9 mouse cellular contexts compared by ENCODE assay signal in the genomic region with DNA sequence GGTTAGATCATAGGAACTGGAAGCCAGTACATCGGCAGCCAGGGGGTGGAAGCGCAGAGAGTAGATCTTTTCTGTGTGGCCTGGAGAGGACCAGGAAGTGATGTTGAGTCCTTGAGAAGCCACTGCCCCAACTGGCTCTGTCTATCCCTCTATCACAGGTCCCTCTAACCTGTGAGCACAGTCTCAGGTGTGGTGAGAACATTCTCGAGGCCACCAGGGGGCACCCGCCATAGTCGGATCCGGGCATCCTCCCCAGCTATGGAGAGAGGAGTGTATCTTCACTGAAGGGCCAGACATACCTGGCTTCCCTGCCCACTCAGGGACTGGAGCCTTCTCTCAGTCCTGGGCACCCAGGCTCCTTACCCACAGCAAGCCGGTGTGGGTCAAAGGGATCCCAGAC. TPM values are rescaled to one million over a fixed set of nuclear protein-coding genes. Genes with fewer than 3 reads are reported as not detected.
DNase-seq lines count a peak whose midpoint lies in the region; ATAC-seq lines count a peak whose summit lies in the region.
"Had no signal": no experiment of that assay in that cellular context is flagged by ENCODE, and none has a peak within 500 bp of the region (broad histone marks: within the 10 kb centered on the region; RNA-seq: fewer than 3 reads in every experiment).

No protein-coding gene starts in this region.

- no peaks in the 10 kb centered on the region for H3K27me3 ChIP-seq in midbrain, embryonic 13.5 days
- H3K27me3 ChIP-seq in midbrain, embryonic 16.5 days (ENCODE audit: control insufficient read depth, insufficient read depth, low read depth, low read length): no peaks in the 10 kb centered on the region
- no peaks in the 10 kb centered on the region for H3K27me3 ChIP-seq in embryonic facial prominence, embryonic 10.5 days (replicated peaks; ENCODE audit: low read depth, poor library complexity, severe bottlenecking)
- H3K27me3 ChIP-seq in kidney, embryonic 15.5 days: no peaks in the 10 kb centered on the region
- H3K27me3 ChIP-seq in midbrain, embryonic 14.5 days (ENCODE audit: control insufficient read depth, insufficient read depth, low read length): no peaks in the 10 kb centered on the region
- H3K27me3 ChIP-seq: embryonic facial prominence, embryonic 15.5 days; stomach, embryonic 15.5 days had no signal

- peak; percentile 71 for DNase-seq in embryonic facial prominence, embryonic 10.5 days (ENCODE audit: low spot score)
- DNase-seq in midbrain, embryonic 14.5 days: peak; percentile 49
- no peak for DNase-seq in adrenal gland, adult 8-10 months
- DNase-seq in right cerebral cortex, adult 18-20 months: no peak

- H3K36me3 ChIP-seq in midbrain, embryonic 13.5 days: peaks cover 45% of the 10 kb centered on the region
- H3K36me3 ChIP-seq in midbrain, embryonic 16.5 days (ENCODE audit: control insufficient read depth, insufficient read depth, low read length): peaks cover 5% of the 10 kb centered on the region
- H3K36me3 ChIP-seq in embryonic facial prominence, embryonic 10.5 days (replicated peaks): peaks cover 30% of the 10 kb centered on the region
- H3K36me3 ChIP-seq in kidney, embryonic 15.5 days: peaks cover 37% of the 10 kb centered on the region
- H3K36me3 ChIP-seq in midbrain, embryonic 14.5 days (ENCODE audit: control insufficient read depth, insufficient read depth, low read length): peaks cover 32% of the 10 kb centered on the region

- H3K9me3 ChIP-seq in midbrain, embryonic 13.5 days: no peaks in the 10 kb centered on the region
- no peaks in the 10 kb centered on the region for H3K9me3 ChIP-seq in midbrain, embryonic 16.5 days (replicated peaks; ENCODE audit: control insufficient read depth, low read length, poor library complexity, severe bottlenecking)
- H3K9me3 ChIP-seq in embryonic facial prominence, embryonic 10.5 days: no peaks in the 10 kb centered on the region
- no peaks in the 10 kb centered on the region for H3K9me3 ChIP-seq in kidney, embryonic 15.5 days (replicated peaks)
- H3K9me3 ChIP-seq in midbrain, embryonic 14.5 days (ENCODE audit: control insufficient read depth, low read length): no peaks in the 10 kb centered on the region
- H3K9me3 ChIP-seq: embryonic facial prominence, embryonic 15.5 days; stomach, embryonic 15.5 days had no signal

- no peak overlapping the region for H3K27ac ChIP-seq in midbrain, embryonic 13.5 days
- no peak overlapping the region for H3K27ac ChIP-seq in midbrain, embryonic 16.5 days (ENCODE audit: low read length)
- H3K27ac ChIP-seq in embryonic facial prominence, embryonic 10.5 days (replicated peaks): peak overlapping the region; percentile 57; the same call in 1 of the 2 replicates
- H3K27ac ChIP-seq in kidney, embryonic 15.5 days: peak overlapping the region; percentile 14; the same call in 1 of the 2 replicates
- H3K27ac ChIP-seq in midbrain, embryonic 14.5 days (replicated peaks; ENCODE audit: low read depth, low read length): no peak overlapping the region
- H3K27ac ChIP-seq: embryonic facial prominence, embryonic 15.5 days; stomach, embryonic 15.5 days had no signal

- ATAC-seq in midbrain, embryonic 13.5 days: peak; percentile 35; the same call in 1 of the 2 replicates
- no peak for ATAC-seq in midbrain, embryonic 16.5 days
- ATAC-seq in kidney, embryonic 15.5 days (replicated peaks; ENCODE audit: low FRiP score): no peak
- 0 out of 2 replicates have a peak, but pooled peaks have one; percentile 22 for ATAC-seq in midbrain, embryonic 14.5 days (ENCODE audit: low FRiP score, low TSS enrichment)

- 48% methylated on average over 7 of the region's 7 CpGs for WGBS in midbrain, embryonic 13.5 days
- WGBS in midbrain, embryonic 16.5 days: 43% methylated on average over 7 of the region's 7 CpGs
- WGBS in embryonic facial prominence, embryonic 10.5 days: 50% methylated on average over 7 of the region's 7 CpGs
- 48% methylated on average over 7 of the region's 7 CpGs for WGBS in kidney, embryonic 15.5 days
- 47% methylated on average over 7 of the region's 7 CpGs for WGBS in midbrain, embryonic 14.5 days

- no peak overlapping the region for H3K9ac ChIP-seq in midbrain, embryonic 13.5 days (replicated peaks)
- no peak overlapping the region for H3K9ac ChIP-seq in midbrain, embryonic 16.5 days (ENCODE audit: low read depth, low read length)
- H3K9ac ChIP-seq in kidney, embryonic 15.5 days: no peak overlapping the region
- H3K9ac ChIP-seq in midbrain, embryonic 14.5 days (replicated peaks; ENCODE audit: low read length): no peak overlapping the region
- H3K9ac ChIP-seq: embryonic facial prominence, embryonic 15.5 days; stomach, embryonic 15.5 days had no signal

- no peaks in the 10 kb centered on the region for H3K4me1 ChIP-seq in midbrain, embryonic 13.5 days (replicated peaks)
- H3K4me1 ChIP-seq in midbrain, embryonic 16.5 days (ENCODE audit: control insufficient read depth, insufficient read depth, low read length): no peaks in the 10 kb centered on the region
- peaks cover 21% of the 10 kb centered on the region for H3K4me1 ChIP-seq in embryonic facial prominence, embryonic 10.5 days
- H3K4me1 ChIP-seq in kidney, embryonic 15.5 days: peaks cover 12% of the 10 kb centered on the region
- no peaks in the 10 kb centered on the region for H3K4me1 ChIP-seq in midbrain, embryonic 14.5 days (ENCODE audit: control insufficient read depth, insufficient read depth, low read length)
- H3K4me1 ChIP-seq: embryonic facial prominence, embryonic 15.5 days had no signal

- H3K4me2 ChIP-seq in midbrain, embryonic 13.5 days (replicated peaks): no peak overlapping the region
- H3K4me2 ChIP-seq in midbrain, embryonic 16.5 days (ENCODE audit: low read length): no peak overlapping the region
- H3K4me2 ChIP-seq in kidney, embryonic 15.5 days: no peak overlapping the region
- no peak overlapping the region for H3K4me2 ChIP-seq in midbrain, embryonic 14.5 days (ENCODE audit: low read length)
- H3K4me2 ChIP-seq: embryonic facial prominence, embryonic 15.5 days; stomach, embryonic 15.5 days had no signal

- no peak overlapping the region for H3K4me3 ChIP-seq in midbrain, embryonic 13.5 days (replicated peaks)
- no peak overlapping the region for H3K4me3 ChIP-seq in midbrain, embryonic 16.5 days (ENCODE audit: low read depth, low read length)
- no peak overlapping the region for H3K4me3 ChIP-seq in embryonic facial prominence, embryonic 10.5 days
- no peak overlapping the region for H3K4me3 ChIP-seq in kidney, embryonic 15.5 days (replicated peaks)
- H3K4me3 ChIP-seq in midbrain, embryonic 14.5 days (replicated peaks; ENCODE audit: low read depth, low read length): no peak overlapping the region
- H3K4me3 ChIP-seq: embryonic facial prominence, embryonic 15.5 days; stomach, embryonic 15.5 days had no signal

RNA-seq across cellular contexts. Expression of gene Pam16, which starts 7.3 kb away (rescaled TPM):
- polyA plus RNA-seq in midbrain, embryonic 13.5 days (2015; fragmentation: Nextera tagmentation; extraction: Ambion mirVana): 153 and 155 TPM in 2 replicates
- 144 and 153 TPM in 2 replicates for polyA plus RNA-seq in midbrain, embryonic 16.5 days (2015; fragmentation: Nextera tagmentation; extraction: Ambion mirVana)
- polyA plus RNA-seq in embryonic facial prominence, embryonic 10.5 days (2016; fragmentation: Nextera tagmentation; extraction: Ambion mirVana): 92.6 and 97.5 TPM in 2 replicates
- polyA plus RNA-seq in kidney, embryonic 15.5 days (2015; fragmentation: Nextera tagmentation; extraction: Ambion mirVana): 90.1 and 92.6 TPM in 2 replicates
- polyA plus RNA-seq in midbrain, embryonic 14.5 days (2014; fragmentation: Nextera tagmentation; extraction: Ambion mirVana): 171 and 207 TPM in 2 replicates
- 100 to 1,000 TPM in 2 of 4 experiments, 10 to 100 TPM in 2; 81.7 to 124 (median 102) TPM for total RNA-seq in adrenal gland, adult 8-10 months (2022)

RNA-seq across cellular contexts. Expression of gene Vasn, which starts 7.7 kb away (rescaled TPM):
- polyA plus RNA-seq in midbrain, embryonic 13.5 days (2015; fragmentation: Nextera tagmentation; extraction: Ambion mirVana): 3.2 and 4.6 TPM in 2 replicates
- 4.2 and 4.3 TPM in 2 replicates for polyA plus RNA-seq in midbrain, embryonic 16.5 days (2015; fragmentation: Nextera tagmentation; extraction: Ambion mirVana)
- polyA plus RNA-seq in embryonic facial prominence, embryonic 10.5 days (2016; fragmentation: Nextera tagmentation; extraction: Ambion mirVana): 14.4 and 16.2 TPM in 2 replicates
- 22.7 and 23.5 TPM in 2 replicates for polyA plus RNA-seq in kidney, embryonic 15.5 days (2015; fragmentation: Nextera tagmentation; extraction: Ambion mirVana)
- 3.4 and 3.9 TPM in 2 replicates for polyA plus RNA-seq in midbrain, embryonic 14.5 days (2014; fragmentation: Nextera tagmentation; extraction: Ambion mirVana)
- 10 to 100 TPM; 10.1 to 16.9 (median 11.1) TPM for total RNA-seq in adrenal gland, adult 8-10 months (2022)

RNA-seq across cellular contexts. Expression of gene Dnaja3, which starts 7.7 kb away (rescaled TPM):
- polyA plus RNA-seq in midbrain, embryonic 13.5 days (2015; fragmentation: Nextera tagmentation; extraction: Ambion mirVana): 50.5 and 54.3 TPM in 2 replicates
- polyA plus RNA-seq in midbrain, embryonic 16.5 days (2015; fragmentation: Nextera tagmentation; extraction: Ambion mirVana): 69.2 and 70.2 TPM in 2 replicates
- polyA plus RNA-seq in embryonic facial prominence, embryonic 10.5 days (2016; fragmentation: Nextera tagmentation; extraction: Ambion mirVana): 66.6 and 66.7 TPM in 2 replicates
- polyA plus RNA-seq in kidney, embryonic 15.5 days (2015; fragmentation: Nextera tagmentation; extraction: Ambion mirVana): 77.7 and 81.4 TPM in 2 replicates
- 44.8 and 55.0 TPM in 2 replicates for polyA plus RNA-seq in midbrain, embryonic 14.5 days (2014; fragmentation: Nextera tagmentation; extraction: Ambion mirVana)
- 100 to 1,000 TPM; 107 to 132 (median 117) TPM for total RNA-seq in adrenal gland, adult 8-10 months (2022)

RNA-seq across cellular contexts. Expression of gene Glis2, which starts 37.5 kb away (rescaled TPM):
- 20.0 and 26.3 TPM in 2 replicates for polyA plus RNA-seq in midbrain, embryonic 13.5 days (2015; fragmentation: Nextera tagmentation; extraction: Ambion mirVana)
- polyA plus RNA-seq in midbrain, embryonic 16.5 days (2015; fragmentation: Nextera tagmentation; extraction: Ambion mirVana): 13.0 and 14.0 TPM in 2 replicates
- 22.2 and 22.3 TPM in 2 replicates for polyA plus RNA-seq in embryonic facial prominence, embryonic 10.5 days (2016; fragmentation: Nextera tagmentation; extraction: Ambion mirVana)
- 41.2 and 43.8 TPM in 2 replicates for polyA plus RNA-seq in kidney, embryonic 15.5 days (2015; fragmentation: Nextera tagmentation; extraction: Ambion mirVana)
- polyA plus RNA-seq in midbrain, embryonic 14.5 days (2014; fragmentation: Nextera tagmentation; extraction: Ambion mirVana): 13.2 and 13.4 TPM in 2 replicates
- total RNA-seq in adrenal gland, adult 8-10 months (2022): 10 to 100 TPM; 14.6 to 28.9 (median 23.8) TPM

RNA-seq across cellular contexts. Expression of gene Coro7, which starts 47.5 kb away (rescaled TPM):
- 25.1 and 26.5 TPM in 2 replicates for polyA plus RNA-seq in midbrain, embryonic 13.5 days (2015; fragmentation: Nextera tagmentation; extraction: Ambion mirVana)
- polyA plus RNA-seq in midbrain, embryonic 16.5 days (2015; fragmentation: Nextera tagmentation; extraction: Ambion mirVana): 32.6 and 36.4 TPM in 2 replicates
- 23.3 and 23.9 TPM in 2 replicates for polyA plus RNA-seq in embryonic facial prominence, embryonic 10.5 days (2016; fragmentation: Nextera tagmentation; extraction: Ambion mirVana)
- 19.8 and 22.0 TPM in 2 replicates for polyA plus RNA-seq in kidney, embryonic 15.5 days (2015; fragmentation: Nextera tagmentation; extraction: Ambion mirVana)
- polyA plus RNA-seq in midbrain, embryonic 14.5 days (2014; fragmentation: Nextera tagmentation; extraction: Ambion mirVana): 23.3 and 25.7 TPM in 2 replicates
- 10 to 100 TPM; 23.1 to 41.9 (median 36.7) TPM for total RNA-seq in adrenal gland, adult 8-10 months (2022)

Comparison
In these comparisons a context has a peak if more than half of its experiments do, and no peak if none do; other contexts are left out.
1. ATAC-seq: peak in midbrain, embryonic 13.5 days (single experiment) and midbrain, embryonic 14.5 days (single experiment); none in midbrain, embryonic 16.5 days (single experiment) and kidney, embryonic 15.5 days (single experiment).
2. H3K27ac ChIP-seq: peak in embryonic facial prominence, embryonic 10.5 days (single experiment) and kidney, embryonic 15.5 days (single experiment); none in midbrain, embryonic 13.5 days (single experiment), midbrain, embryonic 16.5 days (single experiment) and midbrain, embryonic 14.5 days (single experiment).
3. DNase-seq: peak in embryonic facial prominence, embryonic 10.5 days (single experiment) and midbrain, embryonic 14.5 days (single experiment); none in adrenal gland, adult 8-10 months (single experiment) and right cerebral cortex, adult 18-20 months (single experiment).